8 mouse cellular contexts compared by ENCODE assay signal in genomic region chr5:150717775-150718174, GRCm38 (mm10). TPM values are rescaled to one million over a fixed set of nuclear protein-coding genes. Genes with fewer than 3 reads are reported as not detected.
A peak's percentile ranks its signal among the peaks of the same experiment; 100 is the strongest.
DNase-seq lines count a peak whose midpoint lies in the region; ATAC-seq and TF ChIP-seq lines count a peak whose summit lies in the region.
"Had no signal": no experiment of that assay in that cellular context is flagged by ENCODE, and none has a peak within 500 bp of the region (broad histone marks: within the 10 kb centered on the region; RNA-seq: fewer than 3 reads in every experiment).

No protein-coding gene starts in this region.

- peak; percentile 44 for DNase-seq in thymus, postnatal 14 days
- no peak for DNase-seq in thymus, adult 2 months
- peak; percentile 33 for DNase-seq in cerebellum, adult 11-12 months
- peak; percentile 31 for DNase-seq in layer of hippocampus, adult 9-11 months
- no peak for DNase-seq in gastrocnemius, postnatal 14 days

- TF ChIP-seq POLR2A in thymus, adult 2 months (IDR thresholded peaks at IDR 0.05; ENCODE audit: control insufficient read depth, extremely low read depth, insufficient read depth, low read length, poor library complexity), result no peak

- intact Hi-C loops in gastrocnemius, postnatal 14 days (cut with DNase I; ENCODE audit: low total_unique reads), result no loop called here

- H3K4me2 ChIP-seq in forebrain, embryonic 15.5 days (replicated peaks), result no peak overlapping the region
- no peak overlapping the region for H3K4me2 ChIP-seq in midbrain, embryonic 15.5 days
- H3K4me2 ChIP-seq: heart, embryonic 15.5 days had no signal

- no peak overlapping the region for H3K4me3 ChIP-seq in thymus, adult 2 months (ENCODE audit: control insufficient read depth, insufficient read depth, low read length)
- no peak overlapping the region for H3K4me3 ChIP-seq in forebrain, embryonic 15.5 days
- H3K4me3 ChIP-seq in midbrain, embryonic 15.5 days, result no peak overlapping the region
- H3K4me3 ChIP-seq: heart, embryonic 15.5 days had no signal

- no peaks in the 10 kb centered on the region for H3K27me3 ChIP-seq in thymus, adult 2 months (ENCODE audit: control insufficient read depth, insufficient read depth, low read length)
- no peaks in the 10 kb centered on the region for H3K27me3 ChIP-seq in forebrain, embryonic 15.5 days
- H3K27me3 ChIP-seq in midbrain, embryonic 15.5 days (replicated peaks), result no peaks in the 10 kb centered on the region
- H3K27me3 ChIP-seq: heart, embryonic 15.5 days had no signal

- H3K36me3 ChIP-seq in thymus, adult 2 months (ENCODE audit: control insufficient read depth, insufficient read depth, low read length), result peaks cover 16% of the 10 kb centered on the region; the same call in 1 of the 2 replicates
- peaks cover 9% of the 10 kb centered on the region; the same call in 1 of the 2 replicates for H3K36me3 ChIP-seq in forebrain, embryonic 15.5 days
- H3K36me3 ChIP-seq in midbrain, embryonic 15.5 days (replicated peaks), result 0 out of 2 replicates have a peak, but pooled peaks cover 3% of the 10 kb centered on the region

- no peak overlapping the region for H3K27ac ChIP-seq in thymus, adult 2 months (ENCODE audit: control insufficient read depth, insufficient read depth, low read length)
- no peak overlapping the region for H3K27ac ChIP-seq in forebrain, embryonic 15.5 days (replicated peaks)
- H3K27ac ChIP-seq in midbrain, embryonic 15.5 days, result no peak overlapping the region
- H3K27ac ChIP-seq: heart, embryonic 15.5 days had no signal

- no peak for TF ChIP-seq CTCF in thymus, adult 2 months (IDR thresholded peaks at IDR 0.05; ENCODE audit: borderline replicate concordance, control insufficient read depth, extremely low read depth, insufficient read depth, low read length, poor library complexity)

- H3K9ac ChIP-seq in forebrain, embryonic 15.5 days (replicated peaks), result no peak overlapping the region
- H3K9ac ChIP-seq in midbrain, embryonic 15.5 days, result no peak overlapping the region
- H3K9ac ChIP-seq: heart, embryonic 15.5 days had no signal

- no peaks in the 10 kb centered on the region for H3K4me1 ChIP-seq in thymus, adult 2 months (replicated peaks; ENCODE audit: control insufficient read depth, insufficient read depth, low read length)
- 0 out of 2 replicates have a peak, but pooled peaks cover 2% of the 10 kb centered on the region for H3K4me1 ChIP-seq in forebrain, embryonic 15.5 days
- H3K4me1 ChIP-seq in midbrain, embryonic 15.5 days, result 0 out of 2 replicates have a peak, but pooled peaks cover 2% of the 10 kb centered on the region

- peak; percentile 66; the same call in 1 of the 2 replicates for ATAC-seq in forebrain, embryonic 15.5 days (replicated peaks)
- ATAC-seq in midbrain, embryonic 15.5 days (replicated peaks), result peak; percentile 69; the same call in 1 of the 2 replicates

- H3K9me3 ChIP-seq in forebrain, embryonic 15.5 days, result no peaks in the 10 kb centered on the region
- no peaks in the 10 kb centered on the region for H3K9me3 ChIP-seq in midbrain, embryonic 15.5 days
- H3K9me3 ChIP-seq: heart, embryonic 15.5 days had no signal

- WGBS in thymus, adult 2 months, result 29% methylated on average over 4 of the region's 4 CpGs
- WGBS in forebrain, embryonic 15.5 days, result 3% methylated on average over 4 of the region's 4 CpGs
- 5% methylated on average over 4 of the region's 4 CpGs for WGBS in midbrain, embryonic 15.5 days

RNA-seq across cellular contexts. Expression of gene Pds5b, which starts 44.2 kb away (rescaled TPM):
- 17.6 and 18.7 TPM in 2 replicates for polyA plus RNA-seq in thymus, adult 2 months (2012; rRNA removed)
- 28.1 and 29.1 TPM in 2 replicates for polyA plus RNA-seq in forebrain, embryonic 15.5 days (2015; fragmentation: Nextera tagmentation; extraction: Ambion mirVana)
- polyA plus RNA-seq in midbrain, embryonic 15.5 days (2015; fragmentation: Nextera tagmentation; extraction: Ambion mirVana), result 30.1 and 32.5 TPM in 2 replicates
- total RNA-seq in gastrocnemius, postnatal 14 days (2021), result 10 to 100 TPM; 16.6 to 19.2 TPM

RNA-seq across cellular contexts. Expression of gene N4bp2l2, which starts 51.8 kb away (rescaled TPM):
- 10.5 and 13.1 TPM in 2 replicates for polyA plus RNA-seq in thymus, adult 2 months (2012; rRNA removed)
- polyA plus RNA-seq in forebrain, embryonic 15.5 days (2015; fragmentation: Nextera tagmentation; extraction: Ambion mirVana), result 26.6 and 30.2 TPM in 2 replicates
- polyA plus RNA-seq in midbrain, embryonic 15.5 days (2015; fragmentation: Nextera tagmentation; extraction: Ambion mirVana), result 26.9 and 27.3 TPM in 2 replicates
- 10 to 100 TPM; 28.3 to 30.0 TPM for total RNA-seq in gastrocnemius, postnatal 14 days (2021)

Comparison
In these comparisons a context has a peak if more than half of its experiments do, and no peak if none do; other contexts are left out.
1. DNase-seq: peak in thymus, postnatal 14 days (single experiment), cerebellum, adult 11-12 months (single experiment) and layer of hippocampus, adult 9-11 months (single experiment); none in thymus, adult 2 months (single experiment) and gastrocnemius, postnatal 14 days (single experiment).